Mouse (Mus musculus): Measurements from ENCODE around the gene Gjc3.

DNA sequence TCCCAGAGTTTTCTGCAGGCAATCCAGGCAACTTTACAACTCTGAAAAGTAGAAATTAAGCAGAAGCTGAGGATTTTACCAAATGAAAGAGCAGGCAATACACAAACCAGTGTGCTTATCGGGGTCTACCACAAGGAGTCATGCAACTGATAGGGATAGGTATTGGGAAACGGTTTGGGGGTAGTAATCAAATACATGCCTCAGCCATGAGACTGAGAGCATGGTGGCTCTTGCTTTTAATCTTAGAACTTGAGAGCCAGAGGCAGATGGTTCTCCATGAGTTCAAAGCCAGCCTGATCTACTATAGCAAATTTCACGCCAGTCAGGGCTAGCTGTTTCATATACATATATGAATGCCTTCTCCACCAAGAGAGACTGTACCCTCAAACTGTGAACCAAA, 6.5 kb downstream of the Gjc3 start:
- TF ChIP-seq CTCF (IDR thresholded peaks at IDR 0.05; ENCODE audit: insufficient read depth, low read length) (no peak), POLR2A (IDR thresholded peaks at IDR 0.05; ENCODE audit: borderline replicate concordance, extremely low read depth, low read depth, low read length) (no peak)
